Mouse (Mus musculus) CH12.LX (cell line): ENCODE measurements around the gene Gm11492. TPM values are rescaled to one million over a fixed set of nuclear protein-coding genes. Genes with fewer than 3 reads are reported as not detected.

Experiments used
- DNase-seq: peaks from one replicate; pipeline ENCODE4 v3.0.0-alpha.2; 2013; ENCODE audit errors: extremely low read depth
- H3K27ac ChIP-seq: 2 replicates; pipeline ENCODE4 v1.5.1; 2012; ENCODE audit warnings: low read depth, mild to moderate bottlenecking, control low read depth, moderate library complexity; ENCODE audit not compliant: insufficient read depth
- H3K27me3 ChIP-seq: replicated peaks from 2 replicates; pipeline ENCODE3; 2012; ENCODE audit warnings: inconsistent platforms
- H3K36me3 ChIP-seq, 2 experiments: replicated peaks in 1 of 2; 2 replicates each; pipeline versions ENCODE3 to v1.6.1; 2012; ENCODE audit warnings: inconsistent platforms in 1 of 2, low read length in 1 of 2, mild to moderate bottlenecking in 1 of 2, mixed read lengths in 1 of 2, moderate library complexity in 1 of 2; ENCODE audit not compliant: control insufficient read depth in 1 of 2, insufficient read depth in 1 of 2
- H3K4me1 ChIP-seq, 2 experiments: 2 replicates each; pipeline ENCODE4 v1.6.1; 2012; ENCODE audit warnings: inconsistent platforms in 1 of 2, moderate library complexity in 1 of 2; ENCODE audit not compliant: insufficient read depth in 2 of 2, control insufficient read depth in 1 of 2
- H3K4me2 ChIP-seq: 2 replicates; pipeline ENCODE4 v1.6.1; 2012; ENCODE audit warnings: low read depth, mild to moderate bottlenecking, control low read depth; ENCODE audit not compliant: poor library complexity, insufficient read depth, severe bottlenecking
- H3K4me3 ChIP-seq, 3 experiments: fragments of 150-350 bp in 1 of 3; sonication (generic) in 1 of 3; replicated peaks in 1 of 3; 2 replicates each; pipeline versions ENCODE3 to v1.5.1; 2011 to 2012; ENCODE audit warnings: low read depth in 2 of 3, low read length in 2 of 3, mild to moderate bottlenecking in 2 of 3, moderate library complexity in 2 of 3, control low read depth in 1 of 3, improper control_type of control experiment in 1 of 3, inconsistent platforms in 1 of 3, mixed read lengths in 1 of 3; ENCODE audit not compliant: poor library complexity in 1 of 3
- H3K79me2 ChIP-seq: replicated peaks from 2 replicates; pipeline ENCODE4 v1.6.1; 2012; ENCODE audit warnings: mild to moderate bottlenecking, moderate library complexity; ENCODE audit not compliant: control insufficient read depth, poor library complexity, insufficient read depth, severe bottlenecking; ENCODE audit errors: extremely low read depth
- H3K9ac ChIP-seq: 2 replicates; pipeline ENCODE4 v1.6.1; 2012; ENCODE audit warnings: low read depth, mild to moderate bottlenecking, control low read depth, moderate library complexity; ENCODE audit not compliant: insufficient read depth
- H3K9me3 ChIP-seq: replicated peaks from 2 replicates; pipeline ENCODE3; 2012; ENCODE audit warnings: low read length, inconsistent platforms, mixed read lengths
- BHLHE40 ChIP-seq: IDR thresholded peaks from 2 replicates; pipeline ENCODE4 v1.6.1; 2011; ENCODE audit warnings: mild to moderate bottlenecking, low read depth, low read length, improper control_type of control experiment
- CHD2 ChIP-seq: IDR thresholded peaks from 2 replicates; pipeline ENCODE4 v1.6.1; 2011; ENCODE audit warnings: low read length, improper control_type of control experiment
- CTCF ChIP-seq, 2 experiments: IDR thresholded peaks in 1 of 2; conservative IDR thresholded peaks in 1 of 2; 2 replicates each; pipeline ENCODE4 v1.5.1; 2011 to 2012; ENCODE audit warnings: low read depth in 2 of 2, low read length in 2 of 2, improper control_type of control experiment in 1 of 2, inconsistent platforms in 1 of 2, mild to moderate bottlenecking in 1 of 2, moderate library complexity in 1 of 2
- EP300 ChIP-seq: IDR thresholded peaks from 2 replicates; pipeline ENCODE4 v1.6.1; 2011; ENCODE audit warnings: low read length, improper control_type of control experiment
- ETS1 ChIP-seq: conservative IDR thresholded peaks from 2 replicates; pipeline ENCODE4 v1.6.1; 2012; ENCODE audit warnings: low read depth, mild to moderate bottlenecking, inconsistent platforms, low read length, improper control_type of control experiment, moderate library complexity
- HCFC1 ChIP-seq: IDR thresholded peaks from 2 replicates; pipeline ENCODE4 v1.6.1; 2012; ENCODE audit warnings: low read depth, mild to moderate bottlenecking, inconsistent platforms, low read length, improper control_type of control experiment
- IRF4 ChIP-seq: IDR thresholded peaks from 2 replicates; pipeline ENCODE4 v1.6.1; 2014; ENCODE audit warnings: low read depth, mild to moderate bottlenecking, inconsistent platforms, low read length, improper control_type of control experiment
- JUN ChIP-seq: IDR thresholded peaks from 2 replicates; pipeline ENCODE4 v1.6.1; 2011; ENCODE audit warnings: low read depth, mild to moderate bottlenecking, low read length, improper control_type of control experiment, moderate library complexity; ENCODE audit not compliant: insufficient read depth
- JUND ChIP-seq: conservative IDR thresholded peaks from 2 replicates; pipeline ENCODE4 v1.6.1; 2011; ENCODE audit warnings: low read depth, low read length, improper control_type of control experiment
- KAT2A ChIP-seq: IDR thresholded peaks from 2 replicates; pipeline ENCODE4 v1.6.1; 2012; ENCODE audit warnings: low read length, improper control_type of control experiment, inconsistent platforms; ENCODE audit not compliant: insufficient replicate concordance
- MAFK ChIP-seq: IDR thresholded peaks from 2 replicates; pipeline ENCODE4 v1.6.1; 2011; ENCODE audit warnings: low read length, improper control_type of control experiment; ENCODE audit not compliant: insufficient replicate concordance
- MAX ChIP-seq: IDR thresholded peaks from 2 replicates; pipeline ENCODE4 v1.6.1; 2011; ENCODE audit warnings: low read length, improper control_type of control experiment
- MAZ ChIP-seq: IDR thresholded peaks from 2 replicates; pipeline ENCODE4 v1.6.1; 2012; ENCODE audit warnings: low read depth, mild to moderate bottlenecking, inconsistent platforms, low read length, improper control_type of control experiment, moderate library complexity
- MEF2A ChIP-seq: IDR thresholded peaks from 2 replicates; pipeline ENCODE4 v1.6.1; 2014; ENCODE audit warnings: low read depth, mild to moderate bottlenecking, inconsistent platforms, low read length, improper control_type of control experiment, borderline replicate concordance
- MXI1 ChIP-seq: IDR thresholded peaks from 2 replicates; pipeline ENCODE4 v1.6.1; 2011; ENCODE audit warnings: mild to moderate bottlenecking, low read depth, low read length, improper control_type of control experiment
- MYC ChIP-seq: IDR thresholded peaks from 2 replicates; pipeline ENCODE4 v1.6.1; 2011; ENCODE audit warnings: low read depth, mild to moderate bottlenecking, improper control_type of control experiment, low read length
- NELFE ChIP-seq: IDR thresholded peaks from 2 replicates; pipeline ENCODE4 v1.6.1; 2011; ENCODE audit warnings: low read depth, low read length, improper control_type of control experiment
- NRF1 ChIP-seq: IDR thresholded peaks from 2 replicates; pipeline ENCODE4 v1.6.1; 2014; ENCODE audit warnings: low read depth, mild to moderate bottlenecking, inconsistent platforms, low read length, improper control_type of control experiment, moderate library complexity
- POLR2A ChIP-seq: IDR thresholded peaks from 2 replicates; pipeline ENCODE4 v1.6.1; 2011; ENCODE audit warnings: low read depth, mild to moderate bottlenecking, improper control_type of control experiment, low read length
- RAD21 ChIP-seq: IDR thresholded peaks from 2 replicates; pipeline ENCODE4 v1.6.1; 2011; ENCODE audit warnings: low read depth, mild to moderate bottlenecking, low read length, improper control_type of control experiment, moderate library complexity
- SIN3A ChIP-seq: IDR thresholded peaks from 2 replicates; pipeline ENCODE4 v1.6.1; 2012; ENCODE audit warnings: low read length, improper control_type of control experiment, inconsistent platforms
- SMC3 ChIP-seq: IDR thresholded peaks from 2 replicates; pipeline ENCODE4 v1.6.1; 2011; ENCODE audit warnings: low read depth, low read length, improper control_type of control experiment
- TBP ChIP-seq: conservative IDR thresholded peaks from 2 replicates; pipeline ENCODE4 v1.6.1; 2011; ENCODE audit warnings: low read depth, low read length, improper control_type of control experiment
- TCF12 ChIP-seq: IDR thresholded peaks from 2 replicates; pipeline ENCODE4 v1.6.1; 2014; ENCODE audit warnings: low read depth, mild to moderate bottlenecking, inconsistent platforms, low read length, improper control_type of control experiment
- UBTF ChIP-seq: IDR thresholded peaks from 2 replicates; pipeline ENCODE4 v1.6.1; 2012; ENCODE audit warnings: low read depth, mild to moderate bottlenecking, inconsistent platforms, low read length, improper control_type of control experiment, moderate library complexity
- USF1 ChIP-seq: IDR thresholded peaks from 2 replicates; pipeline ENCODE4 v1.6.1; 2014; ENCODE audit warnings: low read depth, mild to moderate bottlenecking, inconsistent platforms, low read length, improper control_type of control experiment
- USF2 ChIP-seq: conservative IDR thresholded peaks from 2 replicates; pipeline ENCODE4 v1.6.1; 2011; ENCODE audit warnings: low read depth, low read length, improper control_type of control experiment
- ZC3H11A ChIP-seq: IDR thresholded peaks from 2 replicates; pipeline ENCODE4 v1.6.1; 2012; ENCODE audit warnings: low read depth, mild to moderate bottlenecking, inconsistent platforms, low read length, improper control_type of control experiment
- ZKSCAN1 ChIP-seq: IDR thresholded peaks from 2 replicates; pipeline ENCODE4 v1.6.1; 2012; ENCODE audit warnings: low read depth, inconsistent platforms, low read length, improper control_type of control experiment, borderline replicate concordance
- ZMIZ1 ChIP-seq: IDR thresholded peaks from 2 replicates; pipeline ENCODE4 v1.6.1; 2012; ENCODE audit warnings: low read depth, mild to moderate bottlenecking, inconsistent platforms, low read length, improper control_type of control experiment
- ZNF384 ChIP-seq: IDR thresholded peaks from 2 replicates; pipeline ENCODE4 v1.6.1; 2012; ENCODE audit warnings: low read depth, low read length, improper control_type of control experiment, inconsistent platforms
- dilution Hi-C: fragments of 300-500 bp; cut with MboI; formaldehyde crosslinking; loops from 2 replicates; pipeline ENCODE4 v1.14.3; 2020; ENCODE audit warnings: low sequenced_read_pairs; ENCODE audit not compliant: extremely low pct_unique_long_range_greater_than_20kb, extremely low pct_ligation_motif_present
- in situ Hi-C: fragments of 300-500 bp; cut with MboI; formaldehyde crosslinking; loops from 3 replicates; pipeline ENCODE4 v1.14.3; 2019; ENCODE audit warnings: low sequenced_read_pairs, low pct_ligation_motif_present, low pct_unique_long_range_greater_than_20kb, mixed read lengths
- polyA plus RNA-seq: library from polyadenylated mRNA; unstranded; fragments of >175 nt; gene quantifications from 2 replicates; pipeline ENCODE4 v1.2.1, GENCODE M21; 2012; ENCODE audit warnings: low read depth; ENCODE audit not compliant: insufficient read length
- total RNA-seq, 2 experiments: library from RNA; depleted of rRNA; stranded (reverse); fragments of 300-350 nt in 1 of 2; fragments of >200 nt in 1 of 2; gene quantifications; 2 replicates each; pipeline ENCODE4 v1.2.3; 2012 to 2014

The Gm11492 gene
- total RNA-seq (2012; rRNA removed) (not detected in 2 replicates), total RNA-seq (2014; rRNA removed) (not detected in 2 replicates), polyA plus RNA-seq (not detected in 2 replicates)

GRCm38 (mm10) chr11:87566501-87566900, at the start of gene Gm11492:
Gene Gm11492 (plus strand): TSS chr11:87566653.
- Histone ChIP-seq H3K36me3 (no peaks in the 10 kb centered on the region), H3K79me2 (no peaks in the 10 kb centered on the region), H3K9ac (no peak within 1 kb of the TSS), H3K4me3 (no peak within 1 kb of the TSS), H3K4me2 (no peak within 1 kb of the TSS), H3K27ac (no peak within 1 kb of the TSS), H3K9me3 (peaks cover 4% of the 10 kb centered on the region), H3K27me3 (peaks cover 37% of the 10 kb centered on the region), H3K4me1 (no peaks in the 10 kb centered on the region)
- DNase-seq, result no peak
- in situ Hi-C loops (no loop called here), dilution Hi-C loops (no loop called here)
- TF ChIP-seq SIN3A, result no peak
- TF ChIP-seq TBP, result no peak
- TF ChIP-seq RAD21, result no peak
- no peak for TF ChIP-seq USF1
- no peak for TF ChIP-seq ETS1

GRCm38 (mm10) chr11:87519260-87519659, 47.2 kb upstream of the Gm11492 start:
- peak; percentile 86 for DNase-seq
- no peak for TF ChIP-seq NRF1
- TF ChIP-seq USF2, result no peak
- peak; percentile 63 to 98 for TF ChIP-seq CTCF (conservative IDR thresholded peaks at IDR 0.05 in 1 of 2, IDR thresholded peaks at IDR 0.05 in 1 of 2; ENCODE audit: low read depth in 2 of 2, low read length in 2 of 2)
- TF ChIP-seq TCF12, result peak; percentile 51; the same call in 1 of the 2 replicates
- TF ChIP-seq IRF4, result peak; percentile 63; the same call in 1 of the 2 replicates
- TF ChIP-seq EP300, result peak; percentile 46; the same call in 1 of the 2 replicates
- TF ChIP-seq CHD2, result no peak
- no peak for TF ChIP-seq UBTF
- no peak for TF ChIP-seq TBP
- peak; percentile 25; the same call in 1 of the 2 replicates for TF ChIP-seq HCFC1
- no peak for TF ChIP-seq MAZ
- TF ChIP-seq MAX, result no peak
- TF ChIP-seq NELFE, result peak; percentile 21; the same call in 1 of the 2 replicates
- TF ChIP-seq BHLHE40, result peak; percentile 49; the same call in 1 of the 2 replicates
- TF ChIP-seq POLR2A, result no peak; the same call in 1 of the 2 replicates
- peak; percentile 74 for TF ChIP-seq JUND
- TF ChIP-seq ZC3H11A, result peak; percentile 74
- TF ChIP-seq MAFK, result peak; percentile 85; the same call in 1 of the 2 replicates
- TF ChIP-seq ZNF384, result peak; percentile 22; the same call in 1 of the 2 replicates
- TF ChIP-seq ZMIZ1, result no peak
- TF ChIP-seq MXI1, result 0 out of 2 replicates have a peak, but pooled peaks have one; percentile 25
- no peak for TF ChIP-seq ZKSCAN1
- TF ChIP-seq RAD21, result peak; percentile 100
- peak; percentile 83 for TF ChIP-seq MYC
- 0 out of 2 replicates have a peak, but pooled peaks have one; percentile 8 for TF ChIP-seq JUN
- TF ChIP-seq MEF2A, result peak; percentile 74; the same call in 1 of the 2 replicates
- no peak for TF ChIP-seq KAT2A
- peak; percentile 94 for TF ChIP-seq SMC3
- 0 out of 2 replicates have a peak, but pooled peaks have one; percentile 28 for TF ChIP-seq SIN3A
- Histone ChIP-seq H3K27me3 (no peaks in the 10 kb centered on the region), H3K27ac (no peak overlapping the region), H3K9ac (no peak overlapping the region), H3K4me1 (peaks cover 9 to 42% of the 10 kb centered on the region in 2 experiments), H3K4me2 (no peak overlapping the region), H3K79me2 (no peaks in the 10 kb centered on the region), H3K9me3 (no peaks in the 10 kb centered on the region), H3K36me3 (no peaks in the 10 kb centered on the region), H3K4me3 (no peak overlapping the region)
- in situ Hi-C loops, result loop anchor here (10.0 kb wide), 1 partner anchor 304 kb away; no protein-coding TSS in a partner anchor
- dilution Hi-C loops, result no loop called here
